Mouse (Mus musculus) thymus, adult 18-20 months (tissue): ENCODE data around the gene Samd15.
"Not testable (repeated sequence)": the region's sequence is repeated elsewhere in the genome, so short reads cannot be mapped to it uniquely, and the experiment has no call there.

Experiments
- DNase-seq, 2 experiments: peaks; one replicate each; pipeline ENCODE4 v3.0.0; 2022; ENCODE audit warnings: mixed read lengths in 2 of 2

Samd15 gene

DNA sequence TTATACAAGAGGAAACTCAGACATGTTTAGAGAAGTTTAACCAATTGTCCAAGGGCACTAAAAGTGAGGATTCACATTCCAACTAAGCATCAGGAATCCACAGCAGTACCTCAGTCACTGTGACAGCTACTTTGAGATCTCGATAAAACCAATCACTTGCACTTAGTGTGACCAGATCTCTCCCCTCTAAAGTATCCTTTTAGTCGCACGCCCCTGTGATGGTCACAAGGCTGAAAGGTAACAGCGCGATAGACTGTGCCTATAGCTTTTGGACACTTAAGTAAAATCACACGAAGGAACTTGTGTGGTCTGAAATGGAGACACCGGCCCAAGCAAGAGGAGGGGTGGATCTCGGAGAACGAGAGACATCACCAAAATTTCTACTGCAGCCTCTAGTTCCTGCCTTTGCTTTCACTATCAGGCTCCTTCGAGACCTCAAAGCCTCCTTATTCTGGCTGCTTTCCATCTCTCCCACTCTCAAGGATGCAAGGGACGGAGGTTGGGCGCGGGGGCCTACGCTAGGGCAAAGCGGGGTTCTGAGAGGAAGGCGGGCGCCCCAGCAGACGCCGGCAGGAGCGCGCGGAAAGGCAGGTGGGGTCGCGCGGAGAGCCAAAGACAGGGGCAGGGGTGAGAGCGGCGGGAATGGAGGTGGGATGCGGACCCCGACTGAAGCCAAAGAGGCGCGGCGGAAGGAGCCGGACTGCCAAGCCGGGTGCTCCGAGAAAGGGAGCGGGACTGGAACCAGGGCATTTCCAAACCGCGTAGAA, at the start of gene Samd15:
Gene Samd15, plus strand, starts transcription at position 518 of the 767 bp plus-strand sequence.
- peak; percentile 49 to 55 for DNase-seq

DNA sequence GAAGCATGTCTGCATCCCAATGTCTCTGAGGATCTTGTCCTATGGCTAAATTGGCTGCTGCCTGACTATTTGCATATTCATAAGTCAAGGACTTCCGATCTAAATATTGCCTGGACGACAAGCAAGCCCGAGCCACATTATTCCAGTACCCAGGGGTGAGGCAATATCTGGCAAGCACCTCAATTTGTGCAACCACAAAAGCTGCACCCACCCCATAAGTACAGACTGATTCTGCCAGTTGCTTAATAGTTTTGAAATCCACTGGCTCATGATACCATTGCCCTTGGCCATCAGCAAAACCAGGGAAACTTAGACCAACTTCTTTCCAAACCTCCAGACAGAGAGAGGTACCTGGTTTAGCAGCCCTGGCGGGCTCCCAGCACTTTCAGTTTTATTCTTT, 45.1 kb upstream of the Samd15 start:
- DNase-seq, result not testable (repeated sequence)

DNA sequence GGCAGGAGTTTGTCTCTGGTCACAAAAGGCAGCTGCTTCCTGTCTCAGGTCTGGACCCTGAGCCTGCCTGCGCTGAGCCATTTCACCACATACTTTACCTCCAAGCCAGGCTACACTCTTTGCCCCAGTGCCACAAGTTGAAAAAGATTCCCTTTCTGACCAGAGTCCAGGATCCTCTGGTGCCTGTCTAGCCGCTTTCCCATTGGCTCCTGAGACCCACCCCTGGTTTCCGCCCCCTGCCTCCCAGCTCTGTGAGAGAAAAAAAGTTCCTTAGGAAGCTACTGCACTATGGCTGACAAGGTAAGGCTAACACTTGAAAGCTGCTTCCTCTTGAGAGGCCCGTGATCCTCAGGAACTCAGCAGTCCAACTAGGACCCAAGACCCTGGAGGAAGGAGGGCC, 42.2 kb upstream of the Samd15 start:
- no peak for DNase-seq

DNA sequence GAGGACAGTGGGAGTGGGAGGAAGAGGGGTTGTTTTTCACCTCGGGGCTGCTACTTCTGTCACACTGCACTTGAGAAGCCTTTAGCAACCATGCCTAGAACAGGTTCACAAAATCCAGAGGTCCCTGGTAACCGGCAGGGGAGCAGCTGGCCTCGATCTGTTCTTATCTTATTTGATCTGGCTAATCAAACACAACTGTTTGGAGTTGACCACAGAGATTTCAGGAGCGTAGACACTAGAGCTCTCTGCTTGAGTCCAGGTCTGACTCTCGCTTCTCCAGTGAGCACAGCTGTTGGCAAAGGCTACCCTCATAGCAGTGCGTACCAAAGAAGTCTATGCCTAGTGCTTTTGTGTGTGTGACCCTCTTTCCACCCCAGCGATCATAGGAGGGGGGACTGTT, 41.4 kb upstream of the Samd15 start:
- DNase-seq, result no peak

DNA sequence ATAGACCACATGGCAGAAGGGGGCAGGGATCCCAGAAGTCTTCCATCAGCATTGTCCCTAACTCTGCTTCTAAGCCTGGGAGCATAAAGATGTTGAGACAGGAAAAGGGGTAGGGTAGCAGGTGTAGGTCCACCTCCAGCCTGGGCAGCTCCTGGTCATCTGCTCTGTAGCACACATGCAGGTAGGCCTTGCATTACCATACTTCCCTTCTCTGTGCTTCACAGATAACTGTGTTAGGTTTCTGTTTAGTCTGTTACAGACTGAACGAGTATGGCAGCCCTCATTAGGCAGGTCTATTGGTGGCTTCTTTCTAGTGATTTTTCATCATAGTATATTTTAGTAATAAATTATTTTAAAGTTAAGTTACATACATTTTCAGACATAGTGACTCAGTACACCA, 39.2 kb upstream of the Samd15 start:
- no peak for DNase-seq

DNA sequence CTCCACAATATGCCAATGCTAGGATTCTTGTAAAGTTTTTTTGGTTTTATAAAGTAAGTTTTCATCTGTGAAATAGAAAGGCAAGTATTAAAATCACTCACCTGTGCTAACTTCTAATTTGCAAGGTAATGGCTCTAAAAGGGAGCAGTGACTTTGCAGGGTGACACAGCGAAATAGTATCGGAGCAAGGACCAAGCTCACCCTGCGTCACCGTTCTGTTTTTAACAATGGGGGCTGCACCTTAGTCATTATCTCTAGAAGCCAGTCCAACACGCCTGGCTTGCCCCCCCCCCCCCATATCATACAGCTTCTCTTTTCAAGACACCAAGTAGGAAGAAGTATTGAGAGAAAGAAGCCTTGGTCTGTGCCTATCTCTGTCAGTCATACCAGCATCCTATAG, 38.7 kb upstream of the Samd15 start:
- DNase-seq, result no peak

DNA sequence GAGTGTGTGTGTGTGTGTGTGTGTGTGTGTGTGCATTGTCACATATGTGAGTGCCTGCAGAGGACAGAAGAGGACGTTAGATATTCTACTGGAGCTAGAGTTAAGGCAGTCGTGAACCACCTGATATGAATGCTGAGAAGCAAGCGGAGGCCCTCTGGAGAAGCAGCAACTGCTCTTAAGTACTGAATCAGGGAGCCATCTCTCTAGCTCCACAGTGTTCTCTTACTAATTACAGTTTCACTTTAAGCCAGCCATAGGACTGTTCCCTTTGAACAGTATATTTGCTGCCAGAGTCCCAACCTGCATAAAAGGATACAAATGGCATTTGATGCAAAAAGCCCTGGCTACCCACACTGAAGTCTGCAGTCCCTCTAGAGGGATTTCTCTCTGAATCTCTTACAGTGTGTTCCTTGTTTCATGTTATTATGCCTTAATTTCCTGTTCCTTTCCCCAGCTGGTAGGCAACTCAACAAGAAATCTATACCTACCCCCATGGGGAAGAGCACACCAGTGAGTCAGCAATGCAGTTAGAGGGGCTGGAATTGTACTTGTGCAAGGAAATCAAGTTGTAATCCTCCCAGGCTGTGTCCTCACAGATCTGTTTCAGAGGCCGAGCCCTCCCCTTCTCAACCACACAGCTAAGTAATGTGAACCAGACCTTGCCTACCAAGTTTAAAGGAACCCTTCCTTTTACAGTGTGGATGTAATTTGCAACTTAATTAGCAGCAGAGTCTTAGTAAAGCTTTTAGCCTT, 24.2 kb upstream of the Samd15 start:
- DNase-seq, result no peak

DNA sequence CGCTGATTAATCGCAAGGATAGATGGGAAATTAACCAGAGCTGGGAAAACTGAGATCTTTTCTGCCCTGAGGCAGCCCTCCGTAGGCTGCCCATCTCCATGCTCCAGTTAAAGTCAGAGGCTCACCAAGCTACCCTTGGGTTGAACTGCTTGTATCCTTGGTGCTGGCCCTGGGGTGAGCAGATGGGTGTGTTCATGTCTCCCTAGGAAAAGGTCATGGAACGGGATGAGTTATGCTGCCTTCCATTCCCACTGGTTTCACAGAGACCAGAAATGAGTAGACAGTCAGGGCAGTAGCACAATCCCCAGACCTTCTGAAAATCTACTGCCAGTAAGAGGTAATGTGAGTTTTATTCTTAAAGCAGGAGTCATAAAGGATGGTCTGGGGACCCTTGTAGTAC, 21.9 kb upstream of the Samd15 start:
- no peak for DNase-seq

DNA sequence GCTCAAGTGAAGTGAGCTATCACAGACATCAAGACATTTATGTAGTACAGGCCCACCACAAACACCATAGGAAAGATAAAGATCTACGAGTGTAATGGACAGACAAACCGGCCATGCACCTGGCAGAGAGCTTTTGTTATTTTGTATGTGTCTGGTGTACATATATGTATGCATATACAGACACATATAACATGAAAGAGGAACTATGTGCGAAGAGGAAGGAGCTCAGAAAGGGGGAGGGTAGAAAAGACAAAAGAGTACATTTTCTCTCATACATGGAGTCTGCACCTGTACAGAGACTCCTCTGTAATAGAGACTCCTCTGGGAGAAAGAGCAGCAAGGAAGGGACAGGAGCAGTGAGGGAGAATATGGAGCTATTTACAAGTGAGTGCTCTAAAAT, 6.5 kb upstream of the Samd15 start:
- no peak for DNase-seq

DNA sequence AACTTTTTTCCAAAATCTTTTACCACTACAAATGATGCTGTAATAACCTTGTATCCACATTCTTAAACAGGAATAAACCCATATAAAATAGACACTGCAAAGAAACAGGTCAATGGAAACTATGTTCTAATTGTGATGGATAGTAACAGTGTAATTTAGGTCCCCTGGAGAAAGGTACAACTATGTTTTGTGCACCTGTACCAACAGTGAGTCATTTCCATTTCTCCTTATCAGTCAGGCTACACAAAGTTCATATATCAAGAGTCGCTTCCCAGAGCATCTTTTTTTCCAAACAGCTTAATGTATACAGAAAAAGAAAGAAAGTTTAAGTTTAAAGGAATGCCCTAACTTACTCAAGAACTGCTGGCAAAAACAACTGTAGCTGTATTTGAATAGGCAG, 4.5 kb upstream of the Samd15 start:
- DNase-seq, result no peak

DNA sequence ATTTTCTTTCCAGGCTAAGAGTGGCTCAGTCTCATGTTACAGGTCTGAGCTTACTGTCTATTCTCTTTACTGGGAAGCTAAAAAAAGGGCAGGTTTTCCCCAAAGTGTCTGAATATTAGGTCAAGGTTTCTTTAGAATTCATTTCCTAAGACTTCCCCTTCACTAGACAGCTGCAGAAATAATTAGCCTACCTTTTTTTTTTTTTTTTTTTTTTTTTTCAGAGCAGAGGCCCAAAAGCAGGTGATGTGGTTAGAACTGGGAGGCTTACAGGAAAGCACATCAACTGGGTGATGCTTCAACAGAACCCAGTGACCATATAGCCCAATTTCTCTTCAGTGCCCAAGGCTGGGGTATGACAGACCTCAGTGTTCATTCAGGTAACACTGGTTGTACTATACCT, 3.2 kb upstream of the Samd15 start:
- DNase-seq, result no peak

DNA sequence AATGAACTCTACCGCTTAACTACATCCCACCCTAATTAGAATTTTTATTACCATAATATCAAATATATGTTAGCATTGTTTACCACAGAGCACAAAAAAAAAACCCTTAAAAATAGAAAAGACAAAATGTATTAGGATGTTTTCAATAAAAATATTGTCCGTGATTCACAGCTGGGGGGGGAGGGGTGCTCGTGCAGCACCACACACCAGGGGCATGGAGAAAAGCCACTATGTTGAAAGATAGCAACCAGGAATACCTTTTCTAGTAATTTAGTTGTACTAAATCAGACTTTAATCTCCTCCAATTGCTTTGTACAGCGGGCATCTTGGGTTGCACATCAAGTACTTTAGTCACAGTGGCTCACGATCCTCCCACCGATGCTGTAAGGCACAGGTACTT, 731 bp upstream of the Samd15 start:
- DNase-seq, result no peak

DNA sequence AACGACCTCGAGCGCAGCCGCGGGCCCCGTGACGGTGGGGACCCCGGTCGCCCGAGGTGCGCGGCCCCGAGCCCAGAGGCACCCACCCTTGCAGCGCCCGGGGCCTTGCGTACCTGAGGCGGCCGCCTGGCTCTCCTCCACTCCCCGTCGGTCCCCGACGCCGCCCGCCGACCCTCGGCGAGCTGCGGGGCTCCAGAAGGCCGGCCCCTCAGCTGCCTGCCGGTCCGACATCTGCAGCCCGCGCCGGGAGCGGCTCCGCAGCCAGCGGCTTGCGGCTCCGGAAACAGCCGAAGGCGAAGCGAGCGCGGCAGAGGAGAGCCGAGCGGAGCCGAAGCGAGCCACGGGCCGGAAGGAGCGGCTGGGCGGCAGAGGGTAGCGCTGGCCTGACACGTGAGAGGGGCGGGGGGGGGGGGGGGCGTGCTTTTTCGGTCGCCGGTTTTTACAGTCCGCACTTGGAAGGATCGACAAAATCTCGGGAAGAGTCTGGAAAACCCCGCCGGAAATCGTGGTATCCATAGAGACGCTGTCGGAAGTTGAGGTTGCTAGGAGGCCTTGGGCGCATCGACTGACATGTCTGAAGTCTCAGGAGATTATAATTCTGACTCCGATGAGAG, 557 bp downstream of the Samd15 start, which contains the start of gene Tmed8:
Gene Tmed8, minus strand, starts transcription at position 482 of the 614 bp plus-strand sequence.
- DNase-seq, result peak; percentile 75 to 77

DNA sequence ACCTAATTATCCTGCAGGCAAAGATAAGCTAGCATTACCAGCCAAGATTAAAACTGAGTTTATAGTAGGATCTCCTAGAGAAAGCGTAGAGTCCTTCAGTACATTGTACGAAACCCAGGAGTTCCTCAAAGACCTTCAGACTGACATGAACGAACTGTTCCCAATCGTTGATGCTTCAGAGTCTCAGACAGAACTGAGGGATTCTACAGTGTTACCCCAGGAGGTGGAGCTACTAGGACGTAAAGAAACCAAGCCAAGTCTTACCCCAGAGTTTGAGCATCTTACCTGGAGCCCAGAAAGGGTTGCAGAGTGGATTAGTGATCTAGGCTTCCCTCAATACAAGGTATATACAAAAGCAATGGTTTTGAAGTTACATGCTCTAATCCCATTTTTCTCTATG, 2.2 kb downstream of the Samd15 start:
- no peak for DNase-seq

DNA sequence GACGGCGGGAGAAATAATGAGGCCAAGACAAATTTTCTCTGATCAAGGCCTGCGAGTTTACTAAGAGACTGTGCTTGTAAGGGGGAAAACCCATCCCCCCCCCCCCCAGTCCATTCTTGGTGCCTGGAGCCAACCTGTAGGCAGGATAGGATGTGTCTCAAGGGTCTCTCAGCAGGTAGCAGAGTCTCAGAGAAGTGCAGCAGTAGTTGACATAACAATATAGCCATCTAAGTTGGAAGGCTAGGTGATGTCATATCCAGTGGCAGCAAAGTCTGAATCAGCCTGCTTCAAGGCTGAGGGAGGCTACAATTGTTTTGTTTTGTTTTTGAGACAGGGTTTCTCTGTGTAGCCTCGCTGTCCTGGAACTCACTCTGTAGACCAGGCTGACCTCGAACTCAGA, 6.3 kb downstream of the Samd15 start:
- not testable (repeated sequence) for DNase-seq

DNA sequence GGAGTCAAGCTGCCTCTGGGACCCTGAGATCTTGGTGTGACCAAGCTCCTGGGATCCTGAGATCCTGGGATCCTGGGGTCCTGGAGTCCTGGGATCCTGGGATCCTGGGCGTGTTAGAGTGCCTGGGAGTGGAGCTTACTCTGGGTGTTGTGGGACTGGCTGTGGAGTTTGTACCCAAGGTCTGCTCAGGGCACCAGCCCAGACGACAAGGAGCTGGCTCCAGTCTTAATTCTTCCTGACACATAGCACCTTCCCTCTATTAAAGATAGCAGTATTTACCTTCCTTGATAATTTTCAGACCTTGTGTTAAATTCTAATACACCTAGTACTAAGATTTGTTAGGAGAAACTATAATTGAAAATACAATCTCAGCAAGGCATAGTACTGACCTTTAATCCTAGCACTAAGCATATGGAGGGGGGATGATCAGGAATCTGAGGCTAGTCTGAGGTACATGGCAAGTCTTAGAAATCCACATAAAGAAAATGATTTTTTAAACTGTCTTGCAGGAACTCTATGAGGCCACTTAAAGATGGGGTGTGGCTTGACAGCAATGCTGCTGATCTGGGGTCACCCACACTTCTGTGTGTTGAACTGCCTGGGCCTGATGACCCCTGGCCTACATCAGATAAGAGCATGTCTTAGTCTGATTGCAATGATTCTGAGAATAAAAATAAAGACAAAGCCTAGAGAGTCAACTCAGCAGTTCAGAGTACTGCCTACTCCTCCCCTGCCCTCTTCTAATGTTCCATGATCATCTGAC, 13.5 kb downstream of the Samd15 start:
- DNase-seq, result no peak

DNA sequence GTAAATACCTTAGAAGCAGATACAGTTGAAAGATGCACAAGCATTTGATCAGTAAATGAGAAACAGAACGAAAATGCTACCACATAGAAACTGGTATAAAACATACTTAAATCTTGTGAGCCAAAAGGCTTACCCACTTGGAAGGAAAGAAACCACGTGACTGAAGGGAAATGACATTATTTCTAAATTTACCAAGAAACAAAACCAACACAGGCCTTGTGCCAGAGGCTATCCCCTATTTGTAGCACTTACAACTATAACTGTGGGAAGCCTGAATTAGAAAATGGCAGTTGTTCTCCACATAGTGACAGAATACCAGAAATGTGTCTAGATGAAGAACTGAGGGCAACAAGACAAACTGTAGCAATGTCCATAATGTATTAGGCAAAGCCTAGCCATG, 16.5 kb downstream of the Samd15 start:
- no peak for DNase-seq

DNA sequence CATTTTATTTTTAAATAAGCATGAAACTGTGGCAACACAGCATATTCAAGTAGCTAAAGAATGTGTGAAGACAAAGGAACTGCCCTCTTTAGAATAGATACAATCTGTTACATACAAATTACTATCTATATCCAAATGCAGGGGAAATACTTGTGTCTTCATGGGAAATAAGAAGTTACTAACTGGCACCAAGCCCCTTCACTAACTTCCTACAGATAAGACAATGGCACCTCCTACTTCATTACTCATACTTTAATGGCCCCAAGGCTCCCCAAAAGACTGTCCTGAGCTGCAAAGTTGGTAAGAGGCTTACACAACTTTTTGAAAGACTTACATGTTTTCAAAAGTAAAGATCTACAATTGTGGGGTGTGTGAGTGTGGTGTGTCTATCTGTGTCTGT, 18.1 kb downstream of the Samd15 start:
- DNase-seq, result no peak

DNA sequence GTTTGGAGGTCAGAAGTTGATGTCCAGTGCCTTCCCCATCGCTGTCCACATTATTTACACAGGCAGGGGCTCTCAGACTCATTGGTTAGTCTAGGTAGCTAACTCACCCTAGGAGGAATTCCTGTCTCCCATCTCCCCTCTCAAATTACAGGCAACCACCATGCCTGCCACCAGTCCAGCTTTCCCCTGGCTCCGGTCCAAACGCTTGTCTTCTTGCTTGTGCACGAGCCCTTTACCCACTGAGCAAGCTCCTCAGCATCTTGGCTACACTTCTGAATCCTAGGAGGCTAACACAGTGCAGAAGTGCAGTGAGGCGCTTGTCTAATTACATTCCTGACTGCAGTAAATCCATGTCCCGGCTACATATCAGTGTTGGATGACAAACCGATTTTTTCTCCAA, 19.8 kb downstream of the Samd15 start:
- no peak for DNase-seq

DNA sequence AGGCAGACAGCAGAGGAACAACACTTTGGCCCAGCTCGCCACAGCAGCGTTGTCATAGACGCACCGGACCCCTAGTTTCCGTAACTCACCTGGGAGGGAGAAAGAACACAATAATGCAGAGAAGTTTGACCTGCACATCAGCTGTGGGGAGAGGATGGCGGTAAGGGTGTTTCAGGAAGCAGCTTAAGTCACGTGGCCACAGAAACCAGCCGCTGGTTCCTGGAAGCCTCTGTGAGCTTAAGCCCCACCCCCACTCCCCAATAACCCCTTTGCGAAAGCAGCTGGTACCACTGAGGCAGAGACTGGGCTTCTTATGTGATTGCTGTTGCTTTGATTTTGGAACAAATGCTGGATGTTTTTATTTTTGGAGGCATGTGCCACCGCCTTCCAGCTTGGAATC, 25.4 kb downstream of the Samd15 start:
- DNase-seq, result no peak

DNA sequence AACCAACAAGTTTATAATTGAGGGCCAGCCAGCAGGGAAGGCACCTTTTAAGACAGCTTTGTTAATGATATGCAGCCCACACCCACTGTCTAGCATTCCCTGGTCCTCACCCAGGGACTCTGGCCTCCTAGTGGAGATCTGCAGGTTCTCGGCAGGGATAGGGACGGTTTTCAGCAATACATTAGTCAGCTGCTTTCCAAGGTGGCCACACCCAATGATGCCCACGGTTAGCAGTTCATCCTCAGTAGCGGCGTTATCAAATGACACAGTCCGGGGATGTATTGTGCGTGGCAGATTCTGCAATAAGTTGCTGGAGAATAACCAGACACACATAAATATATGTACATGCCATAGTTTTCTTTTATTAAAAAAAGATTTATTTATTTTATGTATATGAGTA, 27.3 kb downstream of the Samd15 start:
- no peak for DNase-seq

DNA sequence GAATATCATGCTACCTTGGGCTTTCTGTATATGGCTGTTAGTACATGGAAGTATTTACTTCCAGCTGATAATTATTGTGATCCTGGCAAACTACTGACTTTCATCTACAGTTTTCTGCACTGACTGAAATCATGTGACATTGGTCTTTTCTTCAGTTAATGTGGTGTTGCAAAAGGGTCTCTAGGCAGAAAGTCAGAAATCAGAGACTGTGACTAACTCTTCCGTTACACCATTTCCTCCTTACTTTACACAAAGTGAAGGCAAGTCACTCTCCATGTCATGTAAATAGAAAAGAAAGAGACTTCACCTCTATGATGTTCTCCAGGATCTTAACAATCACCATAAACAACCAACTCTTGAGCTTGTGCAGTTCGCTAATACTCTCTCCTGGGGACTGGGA, 30.1 kb downstream of the Samd15 start:
- no peak for DNase-seq

DNA sequence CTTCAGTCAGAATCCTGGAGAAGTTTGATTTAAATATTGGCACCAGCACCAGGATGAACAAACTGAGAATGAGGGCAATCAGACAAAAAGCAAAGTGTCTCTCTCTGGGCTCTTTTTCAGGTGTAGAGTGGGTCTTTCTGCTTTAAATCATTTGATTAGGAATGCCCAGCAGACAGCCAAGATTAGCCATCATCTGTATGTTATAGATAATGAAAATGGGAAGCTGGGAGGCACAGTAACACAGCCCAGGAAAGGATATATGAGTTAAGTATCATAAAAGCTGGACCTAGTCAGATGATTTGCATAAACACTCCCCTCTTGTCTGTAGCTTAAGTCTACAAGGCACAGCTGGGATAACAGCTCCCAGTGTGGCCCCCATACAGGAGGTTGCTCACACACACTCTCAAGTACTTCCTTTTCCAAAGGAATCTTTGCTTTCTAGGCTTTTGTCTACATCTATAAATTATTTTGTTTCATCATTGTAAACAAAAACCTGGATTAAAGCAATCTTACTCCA, 30.9 kb downstream of the Samd15 start:
- no peak for DNase-seq
